Mouse (Mus musculus): ENCODE results near the gene Trip4. TPM values are rescaled to one million over a fixed set of nuclear protein-coding genes. Genes with fewer than 3 reads are reported as not detected.

Gene Trip4
- total and polyA plus RNA-seq, 3 experiments = 13.4 to 13.5 TPM; not detected in 1

DNA sequence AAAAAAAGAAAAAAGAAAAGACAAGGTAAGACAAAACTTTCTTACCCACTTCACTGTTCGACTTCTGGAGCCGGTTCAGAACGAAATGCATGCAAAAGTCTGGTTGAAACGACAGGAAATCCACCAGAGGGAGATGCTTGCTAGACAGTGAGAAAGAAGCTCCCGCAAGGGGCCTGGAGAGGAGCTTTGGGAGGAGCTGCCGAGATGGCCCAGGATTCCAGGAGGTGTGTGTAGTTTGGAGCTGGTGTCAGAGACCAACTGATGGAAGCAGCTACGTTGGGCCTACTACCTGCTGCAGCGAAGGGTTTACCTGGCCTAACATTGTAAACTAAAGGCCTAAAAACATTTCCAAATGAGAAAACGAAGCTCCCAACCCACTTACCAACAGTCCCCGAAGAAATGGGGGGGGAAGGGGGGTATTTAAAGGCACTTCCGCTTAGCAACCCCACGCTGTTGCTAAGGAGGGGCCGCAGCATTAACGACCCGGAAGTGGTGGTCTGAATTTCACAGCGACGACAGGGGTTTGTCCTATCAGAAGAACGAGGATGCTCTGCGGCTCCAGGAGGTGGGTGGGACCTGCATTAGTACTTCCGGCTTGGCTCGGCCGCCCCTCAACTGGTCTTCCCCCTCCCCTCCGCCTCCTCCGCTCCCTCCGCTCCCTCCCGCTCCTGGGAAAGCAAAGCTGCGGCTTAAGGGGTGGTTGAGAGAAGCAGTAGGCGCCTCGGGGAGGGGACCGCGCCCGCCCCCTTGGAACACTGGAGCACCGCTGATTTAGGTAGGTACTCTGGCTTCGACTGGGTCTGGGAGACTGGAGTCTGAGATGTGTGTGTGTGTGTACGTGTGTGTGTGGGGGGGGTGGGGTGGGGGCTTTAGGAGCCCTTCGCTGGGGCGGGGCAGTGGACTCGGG lies at the start of gene Trip4, which contains the start of gene Csnk1g1 (continued):
- TF ChIP-seq JUND (IDR thresholded peaks at IDR 0.05; ENCODE audit: low read depth, low read length) (no peak), POLR2A (IDR thresholded peaks at IDR 0.05; ENCODE audit: control insufficient read depth in 1 of 2, insufficient read depth in 1 of 2, low read depth in 1 of 2, low read length in 2 of 2, poor library complexity in 1 of 2) (peak in 1 of 2 experiments; percentile 13; a peak in 1 of 4 replicates), MYC (IDR thresholded peaks at IDR 0.05; ENCODE audit: low read depth, low read length) (no peak), POLR2AphosphoS5 (IDR thresholded peaks at IDR 0.05; ENCODE audit: borderline replicate concordance, low read depth, low read length) (no peak), UBTF (IDR thresholded peaks at IDR 0.05; ENCODE audit: borderline replicate concordance, insufficient read depth, low read depth, low read length) (no peak)

DNA sequence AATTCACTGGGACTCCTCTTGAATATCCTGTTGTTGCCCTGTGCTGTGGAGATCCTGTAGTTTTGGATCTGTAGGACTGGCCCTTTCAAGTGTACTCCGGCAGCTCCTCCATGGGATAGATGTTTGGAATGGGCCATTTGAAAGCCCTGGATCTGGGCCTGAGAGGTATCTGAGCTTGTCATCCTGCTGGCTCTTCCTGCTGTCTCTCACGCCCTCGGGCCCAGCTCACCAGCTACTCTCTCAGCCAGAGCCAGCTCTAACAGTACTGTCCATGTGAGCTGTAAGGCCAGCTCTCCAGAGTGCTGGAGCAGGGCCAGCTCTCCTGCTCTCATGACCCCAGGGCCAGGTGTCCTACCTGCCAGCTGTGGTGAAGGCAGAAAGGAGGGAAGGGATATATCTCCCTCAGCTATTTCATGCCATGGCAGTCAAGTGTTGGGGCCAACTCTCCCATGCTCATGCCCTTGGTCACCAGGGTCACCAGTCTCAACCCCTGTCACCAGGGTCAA lies 42.5 kb upstream of the Trip4 start:
- Histone ChIP-seq H3K27me3 (ENCODE audit: control insufficient read depth in 1 of 2, insufficient read depth in 2 of 2, low read length in 2 of 2) (no peaks in the 10 kb centered on the region), H3K4me1 (ENCODE audit: control insufficient read depth in 1 of 2, insufficient read depth in 2 of 2, low read length in 2 of 2) (no peaks in the 10 kb centered on the region)
- TF ChIP-seq MAX (IDR thresholded peaks at IDR 0.05; ENCODE audit: low read length) = no peak
- no peak for TF ChIP-seq TCF12 (IDR thresholded peaks at IDR 0.05; ENCODE audit: low read depth, low read length)
- no peak for TF ChIP-seq HCFC1 (IDR thresholded peaks at IDR 0.05; ENCODE audit: low read depth, low read length)
- no peak for TF ChIP-seq POLR2AphosphoS5 (IDR thresholded peaks at IDR 0.05; ENCODE audit: borderline replicate concordance, low read depth, low read length)
- no peak for TF ChIP-seq ZC3H11A (IDR thresholded peaks at IDR 0.05; ENCODE audit: low read depth, low read length)
- TF ChIP-seq MYB (IDR thresholded peaks at IDR 0.05; ENCODE audit: low read depth, low read length) = no peak
- no peak for TF ChIP-seq JUND (IDR thresholded peaks at IDR 0.05; ENCODE audit: low read depth, low read length)
- TF ChIP-seq USF2 (IDR thresholded peaks at IDR 0.05; ENCODE audit: borderline replicate concordance in 1 of 2, insufficient read depth in 1 of 2, low read depth in 1 of 2, low read length in 2 of 2) = no peak
- no peak for TF ChIP-seq KAT2A (conservative IDR thresholded peaks at IDR 0.05; ENCODE audit: low read depth, low read length)
- TF ChIP-seq ZKSCAN1 (IDR thresholded peaks at IDR 0.05; ENCODE audit: low read depth, low read length) = no peak
- no peak for TF ChIP-seq TAL1 (IDR thresholded peaks at IDR 0.05; ENCODE audit: low read length)
- TF ChIP-seq NELFE (IDR thresholded peaks at IDR 0.05; ENCODE audit: low read depth, low read length) = no peak
- no peak for TF ChIP-seq USF1 (IDR thresholded peaks at IDR 0.05; ENCODE audit: low read depth, low read length)
- TF ChIP-seq RAD21 (IDR thresholded peaks at IDR 0.05; ENCODE audit: low read depth, low read length) = no peak
- TF ChIP-seq NRF1 (IDR thresholded peaks at IDR 0.05; ENCODE audit: insufficient read depth, low read depth, low read length, poor library complexity, severe bottlenecking) = no peak
- no peak for TF ChIP-seq BHLHE40 (IDR thresholded peaks at IDR 0.05; ENCODE audit: borderline replicate concordance, low read depth, low read length)
- TF ChIP-seq CHD2 (IDR thresholded peaks at IDR 0.05; ENCODE audit: low read length) = no peak
- no peak for TF ChIP-seq CTCF (IDR thresholded peaks at IDR 0.05 in 2 of 3, conservative IDR thresholded peaks at IDR 0.05 in 1 of 3; ENCODE audit: control insufficient read depth in 1 of 3, insufficient read depth in 1 of 3, low read depth in 2 of 3, low read length in 3 of 3, poor library complexity in 1 of 3, severe bottlenecking in 1 of 3)
- TF ChIP-seq MEF2A (IDR thresholded peaks at IDR 0.05; ENCODE audit: extremely low read depth, insufficient replicate concordance, low read depth, low read length, poor library complexity, severe bottlenecking) = no peak
- TF ChIP-seq CHD1 (IDR thresholded peaks at IDR 0.05; ENCODE audit: low read depth, low read length) = no peak

More for the DNA sequence above, 42.5 kb upstream of the Trip4 start:
- no peaks in the 10 kb centered on the region; the same call in 1 of the 2 replicates for H3K79me2 ChIP-seq (ENCODE audit: control insufficient read depth, insufficient read depth, low read length, poor library complexity)
- H3K27ac ChIP-seq (ENCODE audit: control insufficient read depth, low read depth, low read length) = no peak overlapping the region
- no peaks in the 10 kb centered on the region; a peak in 1 of 4 replicates for H3K36me3 ChIP-seq (ENCODE audit: control insufficient read depth in 1 of 2, insufficient read depth in 2 of 2, low read length in 2 of 2)
- H3K4me3 ChIP-seq (ENCODE audit: control insufficient read depth in 1 of 2, insufficient read depth in 1 of 2, low read depth in 2 of 2, low read length in 2 of 2) = no peak overlapping the region
- H3K9me3 ChIP-seq (replicated peaks; ENCODE audit: insufficient read depth, low read length) = no peaks in the 10 kb centered on the region
- no peak overlapping the region for H3K9ac ChIP-seq (ENCODE audit: control insufficient read depth, low read depth, low read length, poor library complexity, severe bottlenecking)
- DNase-seq (ENCODE audit: low read depth, low spot score) = no peak
